Mouse (Mus musculus): ENCODE results near the gene Rcan3. TPM values are rescaled to one million over a fixed set of nuclear protein-coding genes. Genes with fewer than 3 reads are reported as not detected.
A peak's percentile ranks its signal among the peaks of the same experiment; 100 is the strongest.

Rcan3 gene
- polyA plus RNA-seq, 1 experiment from 2014 or later: 4.9 TPM

GRCm38 (mm10) chr4:135451360-135452015, 17.8 kb upstream of the Rcan3 start:
- Histone ChIP-seq H3K9ac (replicated peaks) (no peak overlapping the region), H3K27ac (ENCODE audit: low read depth) (no peak overlapping the region), H3K9me3 (ENCODE audit: low read length) (no peaks in the 10 kb centered on the region), H3K27me3 (ENCODE audit: insufficient read depth, low read length) (no peaks in the 10 kb centered on the region), H3K36me3 (replicated peaks; ENCODE audit: insufficient read depth, low read length) (no peaks in the 10 kb centered on the region), H3K4me2 (ENCODE audit: low read depth, low read length) (no peak overlapping the region), H3K4me3 (ENCODE audit: low read depth, low read length) (no peak overlapping the region), H3K4me1 (ENCODE audit: insufficient read depth) (no peaks in the 10 kb centered on the region)
- 58% methylated on average over 18 of the region's 18 CpGs for WGBS (ENCODE audit: insufficient replicate concordance)
- TF ChIP-seq CTCF (IDR thresholded peaks at IDR 0.05; ENCODE audit: low read depth) (no peak), EP300 (IDR thresholded peaks at IDR 0.05; ENCODE audit: low read depth) (no peak)
- DNase-seq: no peak
- ATAC-seq: no peak

GRCm38 (mm10) chr4:135442473-135442872, 8.8 kb upstream of the Rcan3 start:
- DNase-seq: no peak
- 52% methylated on average over 5 of the region's 5 CpGs for WGBS (ENCODE audit: insufficient replicate concordance)
- H3K36me3 ChIP-seq (replicated peaks; ENCODE audit: insufficient read depth, low read length): no peaks in the 10 kb centered on the region
- no peak for ATAC-seq
- H3K4me2 ChIP-seq (ENCODE audit: low read depth, low read length): no peak overlapping the region
- H3K9ac ChIP-seq (replicated peaks): no peak overlapping the region
- H3K9me3 ChIP-seq (ENCODE audit: low read length): no peaks in the 10 kb centered on the region
- H3K4me1 ChIP-seq (ENCODE audit: insufficient read depth): peaks cover 10% of the 10 kb centered on the region
- no peak overlapping the region for H3K27ac ChIP-seq (ENCODE audit: low read depth)
- TF ChIP-seq CTCF (IDR thresholded peaks at IDR 0.05; ENCODE audit: low read depth): no peak
- TF ChIP-seq EP300 (IDR thresholded peaks at IDR 0.05; ENCODE audit: low read depth): no peak
- no peaks in the 10 kb centered on the region for H3K27me3 ChIP-seq (ENCODE audit: insufficient read depth, low read length)
- no peak overlapping the region for H3K4me3 ChIP-seq (ENCODE audit: low read depth, low read length)

DNA sequence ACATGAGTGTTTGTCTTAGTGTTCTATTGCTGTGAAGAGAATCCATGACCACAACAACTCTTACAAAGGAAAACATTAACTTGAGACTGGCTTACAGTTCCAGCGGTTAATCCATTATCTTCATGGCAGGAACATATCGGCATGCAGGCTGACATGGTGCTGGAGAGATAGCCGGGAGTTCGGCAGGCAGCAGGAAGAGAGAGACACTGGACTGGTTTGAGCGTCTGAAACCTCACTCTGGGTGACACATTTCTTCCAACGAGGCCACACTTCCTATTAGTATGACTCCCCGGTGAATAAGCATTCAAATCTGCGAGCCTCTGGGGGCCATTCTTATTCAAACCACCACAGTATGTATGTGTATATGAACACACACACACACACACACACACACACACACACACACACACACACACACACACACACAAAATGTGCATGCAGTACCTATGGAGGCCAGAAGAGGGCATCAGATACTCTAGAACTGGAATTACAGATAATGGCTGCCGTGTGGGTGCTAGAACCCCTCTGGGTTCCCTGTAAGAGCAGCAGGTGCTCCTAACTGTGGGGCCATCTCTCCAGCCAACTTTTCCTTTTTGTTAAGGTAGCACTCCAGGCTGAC, 6.4 kb upstream of the Rcan3 start:
- Histone ChIP-seq H3K27ac (ENCODE audit: low read depth) (peak overlapping the region; percentile 91), H3K9ac (replicated peaks) (peak overlapping the region; percentile 45), H3K4me1 (ENCODE audit: insufficient read depth) (peaks cover 14% of the 10 kb centered on the region), H3K9me3 (ENCODE audit: low read length) (no peaks in the 10 kb centered on the region), H3K4me3 (ENCODE audit: low read depth, low read length) (peak overlapping the region; percentile 19; the same call in 1 of the 2 replicates), H3K4me2 (ENCODE audit: low read depth, low read length) (peak overlapping the region; percentile 52), H3K27me3 (ENCODE audit: insufficient read depth, low read length) (no peaks in the 10 kb centered on the region), H3K36me3 (replicated peaks; ENCODE audit: insufficient read depth, low read length) (no peaks in the 10 kb centered on the region)
- peak; percentile 70 for ATAC-seq
- DNase-seq: peak; percentile 74
- 23% methylated on average over 9 of the region's 9 CpGs for WGBS (ENCODE audit: insufficient replicate concordance)
- TF ChIP-seq CTCF (IDR thresholded peaks at IDR 0.05; ENCODE audit: low read depth) (peak; percentile 85), EP300 (IDR thresholded peaks at IDR 0.05; ENCODE audit: low read depth) (peak; percentile 92)

DNA sequence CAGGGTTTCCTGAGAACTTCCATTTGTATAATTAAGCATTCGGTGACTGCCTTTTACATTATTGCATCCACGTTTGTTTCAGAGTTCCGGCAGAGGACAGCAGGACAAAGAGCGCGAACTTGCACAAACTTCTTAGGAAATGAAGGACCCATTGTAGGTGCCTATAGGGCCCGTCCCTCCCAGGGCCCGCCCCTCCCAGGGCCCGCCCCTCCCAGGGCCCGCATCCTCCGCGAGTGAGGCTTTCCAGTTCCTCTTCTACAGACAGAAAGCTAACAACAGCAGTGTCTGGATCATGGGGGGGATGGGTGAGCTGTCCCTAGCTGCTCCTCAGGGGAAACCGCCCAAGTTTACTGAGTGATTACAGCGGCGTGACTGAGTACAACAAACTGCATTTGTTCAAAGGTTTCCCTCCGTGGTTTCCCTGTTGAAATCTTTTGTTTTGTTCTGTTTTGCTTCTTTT, 5.6 kb upstream of the Rcan3 start:
- Histone ChIP-seq H3K27me3 (ENCODE audit: insufficient read depth, low read length) (no peaks in the 10 kb centered on the region), H3K4me1 (ENCODE audit: insufficient read depth) (peaks cover 18% of the 10 kb centered on the region), H3K9ac (replicated peaks) (peak overlapping the region; percentile 45), H3K36me3 (replicated peaks; ENCODE audit: insufficient read depth, low read length) (no peaks in the 10 kb centered on the region), H3K9me3 (ENCODE audit: low read length) (no peaks in the 10 kb centered on the region), H3K4me2 (ENCODE audit: low read depth, low read length) (peak overlapping the region; percentile 52), H3K4me3 (ENCODE audit: low read depth, low read length) (peak overlapping the region; percentile 19), H3K27ac (ENCODE audit: low read depth) (peak overlapping the region; percentile 91)
- DNase-seq (peak; percentile 90), ATAC-seq (peak; percentile 95)
- 0 out of 2 replicates have a peak, but pooled peaks have one; percentile 1 for TF ChIP-seq CTCF (IDR thresholded peaks at IDR 0.05; ENCODE audit: low read depth)
- no peak for TF ChIP-seq EP300 (IDR thresholded peaks at IDR 0.05; ENCODE audit: low read depth)
- WGBS (ENCODE audit: insufficient replicate concordance): 2% methylated on average over 15 of the region's 15 CpGs

- no peak for TF ChIP-seq EP300 (IDR thresholded peaks at IDR 0.05; ENCODE audit: low read depth)
- TF ChIP-seq CTCF (IDR thresholded peaks at IDR 0.05; ENCODE audit: low read depth): no peak
- no peak overlapping the region for H3K4me2 ChIP-seq (ENCODE audit: low read depth, low read length)
- H3K36me3 ChIP-seq (replicated peaks; ENCODE audit: insufficient read depth, low read length): no peaks in the 10 kb centered on the region
- no peak for DNase-seq
- H3K9me3 ChIP-seq (ENCODE audit: low read length): no peaks in the 10 kb centered on the region
- no peak overlapping the region for H3K4me3 ChIP-seq (ENCODE audit: low read depth, low read length)
- peaks cover 19% of the 10 kb centered on the region for H3K4me1 ChIP-seq (ENCODE audit: insufficient read depth)
- no peak for ATAC-seq
- no peaks in the 10 kb centered on the region for H3K27me3 ChIP-seq (ENCODE audit: insufficient read depth, low read length)
- no peak overlapping the region for H3K9ac ChIP-seq (replicated peaks)
- no peak overlapping the region for H3K27ac ChIP-seq (ENCODE audit: low read depth)
Observed at GRCm38 (mm10) chr4:135437924-135438323, 4.3 kb upstream of the Rcan3 start.

GRCm38 (mm10) chr4:135436291-135436690, 2.6 kb upstream of the Rcan3 start:
- Histone ChIP-seq H3K27me3 (ENCODE audit: insufficient read depth, low read length) (no peaks in the 10 kb centered on the region), H3K9me3 (ENCODE audit: low read length) (no peaks in the 10 kb centered on the region), H3K9ac (replicated peaks) (no peak overlapping the region), H3K4me2 (ENCODE audit: low read depth, low read length) (no peak overlapping the region), H3K36me3 (replicated peaks; ENCODE audit: insufficient read depth, low read length) (no peaks in the 10 kb centered on the region), H3K4me3 (ENCODE audit: low read depth, low read length) (no peak overlapping the region), H3K4me1 (ENCODE audit: insufficient read depth) (peaks cover 19% of the 10 kb centered on the region), H3K27ac (ENCODE audit: low read depth) (no peak overlapping the region)
- ATAC-seq (no peak), DNase-seq (peak; percentile 32)
- TF ChIP-seq CTCF (IDR thresholded peaks at IDR 0.05; ENCODE audit: low read depth) (no peak), EP300 (IDR thresholded peaks at IDR 0.05; ENCODE audit: low read depth) (no peak; the same call in 1 of the 2 replicates)
- 36% methylated on average over 13 of the region's 13 CpGs for WGBS (ENCODE audit: insufficient replicate concordance)
